Mouse (Mus musculus): ENCODE measurements at regions not wholly inside any gene's neighbourhood (a gene's known extent, or its start where the extent isn't known, plus 50 kb on each side); places are given as distances from the start of the nearest gene placed in this dataset.

DNA sequence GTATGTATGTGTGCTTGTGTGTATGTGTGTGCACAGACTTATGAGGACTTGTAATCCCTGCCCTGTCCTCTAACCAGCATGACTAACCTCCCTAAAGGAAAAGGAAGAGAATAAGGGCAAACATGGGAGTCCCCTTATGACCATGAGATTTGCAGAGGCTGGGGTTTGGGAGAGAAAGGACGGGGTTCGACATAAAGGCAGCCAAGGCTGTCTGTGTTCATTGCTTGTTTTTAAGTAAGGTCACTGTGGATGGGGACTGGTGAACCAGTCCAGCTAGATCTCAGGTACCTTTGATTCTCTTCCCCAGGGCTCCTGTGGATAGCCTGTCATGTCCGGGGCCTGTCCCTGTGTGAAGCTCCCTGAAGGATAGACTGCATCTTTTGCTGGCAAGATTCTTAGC lies 55.6 kb downstream of the Irf2bp2 start:
- DNase-seq (ENCODE audit: low read depth in 1 of 2, low spot score in 2 of 2), result no peak

DNA sequence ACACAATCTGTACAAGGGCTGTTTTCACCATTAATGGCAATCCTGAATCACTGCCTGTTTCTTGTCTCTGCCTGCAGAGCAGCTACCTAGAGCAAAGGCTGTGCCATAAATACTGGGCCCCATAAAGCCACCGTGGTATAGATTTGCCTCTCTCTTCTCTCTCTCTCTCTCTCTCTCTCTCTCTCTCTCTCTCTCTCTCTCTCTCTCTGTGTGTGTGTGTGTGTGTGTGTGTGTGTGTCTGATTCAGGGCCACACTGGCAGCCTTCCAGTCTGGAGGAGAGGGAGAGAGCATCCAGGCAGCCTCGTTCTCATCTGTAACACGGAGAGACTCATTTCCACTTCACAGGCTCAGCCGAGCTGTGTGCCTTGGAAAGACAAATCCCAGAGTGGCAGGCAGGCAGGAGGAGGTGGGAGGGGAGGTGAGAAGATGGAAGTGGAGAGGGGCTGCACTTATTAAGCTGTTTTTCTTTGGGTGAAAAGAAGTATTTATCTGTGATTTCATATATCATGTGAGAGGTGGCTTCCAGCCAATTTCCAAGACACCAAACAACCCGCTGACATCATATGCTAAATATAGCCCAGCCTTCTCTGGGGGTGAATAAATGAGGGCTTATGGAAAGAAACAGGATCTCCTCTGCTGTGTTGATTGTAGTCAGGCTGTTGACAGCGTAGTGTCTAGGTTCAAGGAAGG lies 56.7 kb downstream of the Irf2bp2 start:
- no peak for DNase-seq (ENCODE audit: low read depth in 1 of 2, low spot score in 2 of 2)

DNA sequence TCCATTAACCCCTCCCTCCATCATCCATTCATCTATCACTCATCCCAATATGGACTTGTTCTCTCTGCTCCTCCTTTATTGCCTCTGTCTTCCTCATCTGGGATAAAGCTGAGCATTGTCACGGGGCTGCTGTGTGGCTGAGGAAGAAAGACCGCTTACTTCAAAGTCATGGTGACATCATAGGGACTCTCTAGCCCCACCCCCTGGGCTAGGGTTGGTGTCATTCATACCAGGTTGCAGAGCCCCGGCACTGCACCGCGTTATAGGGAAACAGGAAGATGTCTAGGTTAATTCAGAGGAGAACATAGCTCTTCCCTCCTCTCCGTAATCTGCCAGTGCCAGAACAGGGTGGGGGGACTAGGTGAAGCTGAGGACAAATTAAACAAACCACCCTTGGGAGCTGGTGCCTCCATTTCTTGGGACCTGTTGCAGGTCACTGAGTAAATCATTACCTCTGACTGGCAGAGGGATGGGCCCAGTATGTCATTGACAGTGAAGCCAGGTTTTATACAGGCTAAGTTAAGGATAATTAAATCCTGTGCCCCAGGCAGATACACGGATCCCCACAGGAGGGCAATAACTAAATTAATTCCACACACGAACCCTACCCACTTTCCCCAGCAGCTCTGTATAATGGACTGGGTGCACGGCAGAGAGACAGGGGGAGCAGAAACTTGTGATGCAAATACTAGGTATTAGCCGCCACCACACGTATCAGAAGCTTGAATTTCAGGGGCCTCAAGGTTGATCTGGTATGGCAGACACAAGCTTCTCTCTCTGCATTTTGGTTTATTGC lies 57.5 kb downstream of the Irf2bp2 start:
- peak; percentile 31 for DNase-seq (ENCODE audit: low read depth in 1 of 2, low spot score in 2 of 2)

DNA sequence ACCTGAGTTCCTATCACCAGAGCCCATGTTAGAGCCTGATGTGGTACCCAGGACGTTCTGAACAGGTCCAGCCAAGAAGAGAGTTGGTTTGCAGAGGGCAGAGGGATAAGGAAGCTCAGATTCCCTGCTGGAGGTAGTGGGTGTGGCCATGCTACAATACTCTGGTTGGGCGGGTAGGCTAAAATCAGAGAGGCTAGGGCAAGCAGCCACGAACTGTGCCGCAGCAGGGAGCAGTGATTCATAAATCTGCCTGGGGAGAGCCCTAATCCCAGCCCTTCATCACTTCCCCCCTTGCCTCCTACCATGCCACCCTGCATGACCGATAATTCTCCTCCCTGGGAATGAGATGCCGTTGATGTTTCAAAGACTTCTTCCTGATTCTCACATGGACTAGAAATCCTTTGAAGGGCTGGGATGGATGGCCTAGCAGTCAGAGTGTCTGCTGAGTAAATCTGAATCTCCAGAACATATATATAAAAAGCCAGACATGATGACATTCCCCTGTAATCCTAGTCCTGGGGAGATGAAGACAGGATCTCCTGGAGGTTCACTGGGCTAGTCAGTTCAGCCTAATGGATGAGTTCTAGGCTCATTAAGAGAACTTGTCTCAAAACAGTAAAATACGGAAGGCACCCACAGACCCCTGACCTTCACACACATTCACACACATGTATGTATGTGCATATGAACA lies 57.6 kb upstream of the Tarbp1 start:
- no peak for DNase-seq (ENCODE audit: low read depth in 1 of 2, low spot score in 2 of 2)

DNA sequence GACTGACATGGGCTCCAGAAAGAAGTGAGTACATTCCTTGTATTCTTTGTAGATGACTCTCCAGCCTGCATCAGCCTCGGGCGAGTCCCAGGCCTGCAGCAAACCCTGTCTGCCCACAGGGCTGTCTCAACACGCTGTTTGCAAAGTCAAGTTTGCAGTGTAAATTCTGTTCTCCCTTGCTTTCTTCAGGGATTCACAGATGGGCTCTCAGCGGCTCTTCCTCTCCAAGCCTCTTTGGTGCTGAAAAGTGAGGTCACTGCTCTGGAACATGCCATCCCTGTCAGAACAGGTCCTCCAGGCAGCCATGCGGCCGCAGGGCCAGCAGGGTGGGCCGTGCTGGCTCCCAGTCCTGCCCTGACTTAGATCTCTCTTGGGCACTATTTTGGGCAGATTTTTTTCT lies 56.6 kb upstream of the Tarbp1 start:
- no peak for DNase-seq (ENCODE audit: low read depth in 1 of 2, low spot score in 2 of 2)

DNA sequence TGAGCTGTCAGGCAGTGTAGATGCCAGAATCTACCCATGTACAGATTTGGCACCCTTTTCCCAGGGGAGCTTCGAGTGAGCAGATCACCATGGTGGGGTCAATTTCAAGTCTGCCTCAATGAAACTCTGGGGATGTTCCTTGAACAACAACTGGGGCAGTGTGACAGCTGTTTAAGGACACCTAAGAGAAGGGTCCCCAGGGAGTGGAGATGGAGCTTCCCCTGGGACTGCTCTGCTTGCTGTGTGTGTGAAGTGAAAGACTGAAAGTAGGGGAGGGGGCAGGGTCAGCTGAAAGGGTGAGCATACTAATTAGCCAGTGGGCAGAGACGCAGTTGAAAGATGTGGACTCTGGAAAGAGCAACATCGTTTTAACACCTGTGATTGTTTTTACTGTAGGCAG lies 54.5 kb upstream of the Tarbp1 start:
- DNase-seq (ENCODE audit: low read depth in 1 of 2, low spot score in 2 of 2), result no peak

DNA sequence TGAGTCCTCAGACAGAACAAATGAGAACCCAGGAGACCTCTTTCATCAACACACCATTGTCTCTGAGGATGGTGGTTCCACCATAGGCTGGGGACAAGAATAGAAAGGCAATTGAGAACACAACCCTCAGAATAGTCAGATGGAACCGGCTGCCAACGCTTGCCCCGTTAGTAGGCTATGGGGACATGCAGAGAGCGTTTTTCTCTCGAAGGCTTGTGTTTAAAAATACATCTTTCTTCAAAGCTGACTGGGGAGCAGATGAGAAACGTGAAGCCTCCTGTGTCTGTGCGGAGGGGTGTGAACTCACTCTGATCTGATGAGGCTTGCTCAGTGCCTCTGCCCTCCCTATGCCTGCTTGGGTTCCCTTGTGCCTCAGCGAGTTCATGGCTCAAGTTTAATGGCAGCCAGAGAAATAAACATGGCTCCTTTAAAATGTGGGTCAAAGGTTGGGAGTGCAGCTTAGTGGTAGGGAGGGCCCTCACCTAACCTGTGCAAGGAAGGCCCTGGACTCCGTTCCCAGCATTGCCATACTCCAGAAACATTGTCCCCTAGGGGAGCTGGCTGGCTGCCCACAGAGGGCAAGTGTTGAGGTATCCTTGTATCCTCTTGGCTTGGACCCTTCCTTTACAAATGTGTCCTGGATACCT lies 53.7 kb upstream of the Tarbp1 start:
- no peak for DNase-seq (ENCODE audit: low read depth in 1 of 2, low spot score in 2 of 2)

DNA sequence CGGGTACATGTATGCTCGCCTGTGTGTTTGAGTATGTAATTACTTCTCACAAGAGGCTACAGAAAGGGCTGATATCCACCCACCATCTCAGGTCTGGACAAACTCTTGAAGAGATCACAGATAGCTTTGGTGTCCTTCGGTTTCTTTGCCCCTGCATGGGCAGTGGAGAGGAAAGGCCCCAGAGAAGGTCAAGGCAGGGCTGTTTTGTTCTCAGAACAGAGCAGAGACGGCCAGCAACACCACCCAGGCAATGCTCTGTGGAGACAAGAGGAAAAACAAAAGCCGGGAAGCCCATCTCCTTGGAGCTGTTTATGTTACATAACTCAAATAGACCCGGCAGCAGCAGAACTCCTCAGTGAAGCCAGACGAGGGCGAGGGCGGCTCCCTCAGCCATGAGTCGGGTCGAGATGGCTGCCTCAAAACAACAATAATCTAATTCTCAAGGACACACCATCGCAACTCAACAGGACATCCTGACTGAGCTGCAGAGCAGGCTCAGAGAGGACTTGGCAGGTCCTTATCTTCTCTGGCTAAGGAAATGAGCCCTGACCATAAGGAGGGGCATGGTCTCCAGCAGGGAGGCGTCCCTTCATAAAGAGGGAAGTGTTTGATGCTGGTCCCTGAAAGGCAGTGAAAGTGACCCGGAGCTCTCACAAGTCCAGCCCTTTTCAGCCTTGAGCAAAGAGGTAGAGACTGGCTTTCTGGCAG lies 52.2 kb upstream of the Tarbp1 start:
- peak in 1 of 2 experiments; percentile 19 for DNase-seq (ENCODE audit: low read depth in 1 of 2, low spot score in 2 of 2)

DNA sequence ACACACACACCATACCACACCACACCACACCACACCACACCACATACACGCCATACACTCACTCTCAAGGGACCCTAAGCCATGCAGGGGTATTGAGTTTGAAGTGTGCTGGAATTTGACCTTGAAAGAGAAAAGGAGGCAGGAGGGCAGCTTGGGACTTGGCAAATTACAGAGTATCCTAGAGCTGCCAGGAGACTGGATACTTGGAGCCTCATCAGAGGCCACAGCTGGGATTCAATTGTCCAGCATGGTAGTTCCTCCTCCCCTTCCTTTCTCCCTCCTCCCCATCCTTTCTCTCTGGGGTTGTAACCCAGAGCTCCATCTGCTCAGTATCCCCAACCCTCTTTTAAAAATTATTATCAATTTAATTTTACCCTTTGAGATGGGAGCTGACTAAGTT lies 50.7 kb upstream of the Tarbp1 start:
- no peak for DNase-seq (ENCODE audit: low read depth in 1 of 2, low spot score in 2 of 2)

Measured in monocyte, adult 2 months (primary cell).